Mouse (Mus musculus) brain, embryonic 14.5 days (tissue): Measurements from ENCODE around the gene Mob2.

ENCODE experiments used
- CTCF ChIP-seq: fragments of 200-500 bp; IDR thresholded peaks from 2 replicates; pipeline ENCODE4 v1.5.1; 2012; ENCODE audit warnings: inconsistent platforms, mild to moderate bottlenecking, moderate library complexity, borderline replicate concordance; ENCODE audit not compliant: insufficient read depth, insufficient read length; ENCODE audit errors: extremely low read depth
- POLR2A ChIP-seq: fragments of 200-500 bp; IDR thresholded peaks from 2 replicates; pipeline ENCODE4 v1.6.1; 2012; ENCODE audit warnings: mild to moderate bottlenecking, inconsistent platforms, borderline replicate concordance; ENCODE audit not compliant: poor library complexity, insufficient read depth, insufficient read length, severe bottlenecking; ENCODE audit errors: extremely low read depth

DNA sequence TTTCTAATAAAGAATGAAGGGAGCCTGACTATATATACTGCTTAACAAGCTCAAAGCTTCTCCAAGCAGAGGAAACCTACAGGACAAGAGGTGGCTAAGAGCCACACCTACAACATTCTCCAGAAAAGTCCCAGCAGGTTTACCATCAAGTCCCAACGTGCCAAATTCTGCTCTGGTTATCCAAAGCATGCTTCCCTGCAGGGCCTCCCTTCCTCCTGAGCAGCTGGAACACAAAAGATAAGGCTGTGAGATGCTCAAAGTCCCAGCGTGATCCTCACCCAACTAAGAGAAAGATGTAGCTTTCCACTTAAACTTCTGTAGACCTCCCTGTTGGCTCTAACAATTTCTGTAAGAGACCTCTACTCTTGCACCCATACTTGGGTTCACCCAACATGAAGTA is 1.8 kb downstream of the Mob2 start:
- TF ChIP-seq CTCF, result no peak
- TF ChIP-seq POLR2A, result no peak
